8 mouse cellular contexts compared by ENCODE assay signal in the genomic region with DNA sequence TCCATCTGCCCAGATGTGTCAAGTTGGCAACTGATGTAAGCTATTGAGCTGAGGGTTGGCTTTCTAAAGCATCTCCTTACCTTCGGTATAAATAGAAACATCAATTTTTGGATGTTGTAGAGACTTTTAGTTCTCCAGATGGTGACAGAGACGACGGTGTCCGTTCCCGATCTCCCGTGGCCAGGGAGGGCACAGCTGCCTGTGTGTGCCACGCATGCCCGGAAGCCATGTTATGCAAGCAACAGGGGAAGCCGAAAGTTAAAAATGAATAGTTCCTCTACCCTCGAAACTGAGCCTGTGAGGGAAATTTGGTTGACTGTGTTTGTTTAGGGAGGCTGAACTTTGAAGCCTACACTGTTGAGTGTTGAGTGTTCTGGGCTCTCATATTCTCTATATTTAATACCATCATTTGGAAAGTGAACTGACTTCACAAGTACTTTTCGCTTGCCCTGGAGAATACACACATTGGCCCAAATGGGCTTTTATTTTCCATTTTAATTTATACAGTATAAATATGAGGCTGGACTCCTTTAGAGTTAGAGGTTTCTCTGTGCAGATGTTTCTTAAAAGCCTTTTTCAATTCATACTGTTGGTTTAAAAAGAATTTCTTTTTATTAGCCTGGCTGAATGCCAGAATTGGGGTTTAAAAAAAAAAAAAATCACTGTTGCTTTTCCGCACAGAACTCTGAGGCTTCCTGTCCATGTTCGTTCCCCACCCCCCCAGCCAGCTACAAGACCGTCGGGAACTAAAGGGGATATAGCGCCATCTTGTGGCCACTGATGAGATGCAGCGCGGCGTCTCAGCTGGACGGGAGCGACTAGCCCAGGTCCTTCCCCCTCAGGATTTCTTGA. TPM values are rescaled to one million over a fixed set of nuclear protein-coding genes. Genes with fewer than 3 reads are reported as not detected.
DNase-seq lines count a peak whose midpoint lies in the region; ATAC-seq and TF ChIP-seq lines count a peak whose summit lies in the region.

No protein-coding gene starts in this region.

- TF ChIP-seq CTCF in heart, adult 2 months (IDR thresholded peaks at IDR 0.05) = peak; percentile 86

- TF ChIP-seq EP300 in heart, adult 2 months (IDR thresholded peaks at IDR 0.05; ENCODE audit: insufficient read depth, low read depth, low read length) = peak; percentile 92

- H3K4me3 ChIP-seq in embryonic facial prominence, embryonic 13.5 days = no peak overlapping the region
- H3K4me3 ChIP-seq in heart, adult 2 months = no peak overlapping the region
- no peak overlapping the region for H3K4me3 ChIP-seq in limb, embryonic 14.5 days (replicated peaks; ENCODE audit: low read length)
- no peak overlapping the region for H3K4me3 ChIP-seq in midbrain, embryonic 16.5 days (ENCODE audit: low read depth, low read length)

- ATAC-seq in embryonic facial prominence, embryonic 13.5 days (ENCODE audit: insufficient number of reproducible peaks, insufficient read depth, low FRiP score, low TSS enrichment, low read depth) = no peak
- peak; percentile 93 for ATAC-seq in limb, embryonic 14.5 days (ENCODE audit: low FRiP score, low read depth)
- ATAC-seq in midbrain, embryonic 16.5 days = peak; percentile 85; the same call in 1 of the 2 replicates

- H3K27ac ChIP-seq in embryonic facial prominence, embryonic 13.5 days = peak overlapping the region; percentile 71
- H3K27ac ChIP-seq in heart, adult 2 months = no peak overlapping the region
- H3K27ac ChIP-seq in limb, embryonic 14.5 days (replicated peaks; ENCODE audit: low read depth, low read length) = peak overlapping the region; percentile 72
- H3K27ac ChIP-seq in midbrain, embryonic 16.5 days (ENCODE audit: low read length) = 0 out of 2 replicates have a peak overlapping the region, but pooled peaks have one; percentile 32

- no peak for TF ChIP-seq POLR2A in heart, adult 2 months (IDR thresholded peaks at IDR 0.05; ENCODE audit: insufficient read depth, low read depth, low read length)
- TF ChIP-seq POLR2A in limb, embryonic 14.5 days (IDR thresholded peaks at IDR 0.05; ENCODE audit: borderline replicate concordance, extremely low read depth, insufficient read depth, insufficient read length) = no peak

- H3K27me3 ChIP-seq in embryonic facial prominence, embryonic 13.5 days = no peaks in the 10 kb centered on the region
- no peaks in the 10 kb centered on the region for H3K27me3 ChIP-seq in heart, adult 2 months (ENCODE audit: control insufficient read depth, insufficient read depth, low read length)
- H3K27me3 ChIP-seq in limb, embryonic 14.5 days (ENCODE audit: control insufficient read depth, insufficient read depth, low read length) = no peaks in the 10 kb centered on the region
- no peaks in the 10 kb centered on the region for H3K27me3 ChIP-seq in midbrain, embryonic 16.5 days (ENCODE audit: control insufficient read depth, insufficient read depth, low read depth, low read length)

- peaks cover 12% of the 10 kb centered on the region; the same call in 1 of the 2 replicates for H3K4me1 ChIP-seq in embryonic facial prominence, embryonic 13.5 days
- no peaks in the 10 kb centered on the region for H3K4me1 ChIP-seq in heart, adult 2 months (ENCODE audit: control insufficient read depth, insufficient read depth, low read length)
- H3K4me1 ChIP-seq in limb, embryonic 14.5 days (ENCODE audit: control insufficient read depth, insufficient read depth, low read length) = peaks cover 9% of the 10 kb centered on the region
- H3K4me1 ChIP-seq in midbrain, embryonic 16.5 days (ENCODE audit: control insufficient read depth, insufficient read depth, low read length) = no peaks in the 10 kb centered on the region

- H3K36me3 ChIP-seq in embryonic facial prominence, embryonic 13.5 days = no peaks in the 10 kb centered on the region
- no peaks in the 10 kb centered on the region for H3K36me3 ChIP-seq in heart, adult 2 months (ENCODE audit: control insufficient read depth, insufficient read depth, low read length)
- H3K36me3 ChIP-seq in limb, embryonic 14.5 days (ENCODE audit: control insufficient read depth, insufficient read depth, low read length) = no peaks in the 10 kb centered on the region
- H3K36me3 ChIP-seq in midbrain, embryonic 16.5 days (ENCODE audit: control insufficient read depth, insufficient read depth, low read length) = no peaks in the 10 kb centered on the region

- 35% methylated on average over 21 of the region's 21 CpGs for WGBS in embryonic facial prominence, embryonic 13.5 days
- 42% methylated on average over 21 of the region's 21 CpGs for WGBS in heart, adult 2 months
- 25% methylated on average over 21 of the region's 21 CpGs for whole genome bisulfite sequencing in limb, embryonic 14.5 days
- WGBS in midbrain, embryonic 16.5 days = 47% methylated on average over 21 of the region's 21 CpGs

- intact Hi-C loops in heart, adult 2 months (cut with DNase I) = loop anchor here (1.0 to 10.0 kb wide), 3 partner anchors 135 to 856 kb away; no protein-coding TSS in a partner anchor

- no peaks in the 10 kb centered on the region for H3K79me2 ChIP-seq in heart, adult 2 months (replicated peaks; ENCODE audit: control insufficient read depth, insufficient read depth, low read length)

- DNase-seq in 3T3-L1 (ENCODE audit: low read depth, low spot score) = peak; percentile 94
- peak; percentile 57 to 64 for DNase-seq in adrenal gland, postnatal 4 days (ENCODE audit: low spot score in 2 of 2)
- DNase-seq in heart, adult 2 months = peak; percentile 77 to 81
- peak; percentile 89 for DNase-seq in kidney, adult 9 months
- DNase-seq in limb, embryonic 14.5 days (ENCODE audit: low spot score) = peak; percentile 98
- peak; percentile 35 to 63 for DNase-seq in spleen, postnatal 14 days (ENCODE audit: low spot score in 2 of 2)

- peak overlapping the region; percentile 44 for H3K4me2 ChIP-seq in embryonic facial prominence, embryonic 13.5 days
- H3K4me2 ChIP-seq in limb, embryonic 14.5 days (replicated peaks; ENCODE audit: low read depth, low read length, severe bottlenecking) = peak overlapping the region; percentile 22
- peak overlapping the region; percentile 26 for H3K4me2 ChIP-seq in midbrain, embryonic 16.5 days (ENCODE audit: low read length)

- no peak overlapping the region for H3K9ac ChIP-seq in embryonic facial prominence, embryonic 13.5 days
- no peak overlapping the region; the same call in 1 of the 2 replicates for H3K9ac ChIP-seq in heart, adult 2 months (ENCODE audit: low read depth, low read length)
- no peak overlapping the region for H3K9ac ChIP-seq in limb, embryonic 14.5 days (ENCODE audit: low read depth, low read length, severe bottlenecking)
- no peak overlapping the region for H3K9ac ChIP-seq in midbrain, embryonic 16.5 days (ENCODE audit: low read depth, low read length)

- H3K9me3 ChIP-seq in embryonic facial prominence, embryonic 13.5 days = no peaks in the 10 kb centered on the region
- peaks cover 6% of the 10 kb centered on the region; the same call in 1 of the 2 replicates for H3K9me3 ChIP-seq in limb, embryonic 14.5 days (ENCODE audit: control insufficient read depth, low read length)
- 0 out of 2 replicates have a peak, but pooled peaks cover 5% of the 10 kb centered on the region for H3K9me3 ChIP-seq in midbrain, embryonic 16.5 days (replicated peaks; ENCODE audit: control insufficient read depth, low read length, poor library complexity, severe bottlenecking)

RNA-seq across cellular contexts. Expression of gene Cdk1, which starts 31.8 kb away (rescaled TPM):
- total RNA-seq in adrenal gland, postnatal 4 days (2021) = 10 to 100 TPM; 79.6 to 84.1 TPM
- 399 and 458 TPM in 2 replicates for polyA plus RNA-seq in embryonic facial prominence, embryonic 13.5 days (2015; fragmentation: Nextera tagmentation; extraction: Ambion mirVana)
- 1 to 10 TPM in 1 of 2 experiments, under 1 TPM in 1; 0.52 to 1.1 TPM for total RNA-seq in heart, adult 2 months (2021)
- 1.1 and 3.2 TPM in 2 replicates for polyA plus RNA-seq in heart, adult 2 months (2012; rRNA removed)
- 339 and 379 TPM in 2 replicates for polyA plus RNA-seq in limb, embryonic 14.5 days (2012; rRNA removed)
- polyA plus RNA-seq in limb, embryonic 14.5 days (2014; fragmentation: Nextera tagmentation; extraction: Ambion mirVana) = 408 and 419 TPM in 2 replicates
- 31.9 and 49.3 TPM in 2 replicates for polyA plus RNA-seq in midbrain, embryonic 16.5 days (2015; fragmentation: Nextera tagmentation; extraction: Ambion mirVana)
